Comparison of ENCODE assay signal across 8 mouse cellular contexts in the genomic region with DNA sequence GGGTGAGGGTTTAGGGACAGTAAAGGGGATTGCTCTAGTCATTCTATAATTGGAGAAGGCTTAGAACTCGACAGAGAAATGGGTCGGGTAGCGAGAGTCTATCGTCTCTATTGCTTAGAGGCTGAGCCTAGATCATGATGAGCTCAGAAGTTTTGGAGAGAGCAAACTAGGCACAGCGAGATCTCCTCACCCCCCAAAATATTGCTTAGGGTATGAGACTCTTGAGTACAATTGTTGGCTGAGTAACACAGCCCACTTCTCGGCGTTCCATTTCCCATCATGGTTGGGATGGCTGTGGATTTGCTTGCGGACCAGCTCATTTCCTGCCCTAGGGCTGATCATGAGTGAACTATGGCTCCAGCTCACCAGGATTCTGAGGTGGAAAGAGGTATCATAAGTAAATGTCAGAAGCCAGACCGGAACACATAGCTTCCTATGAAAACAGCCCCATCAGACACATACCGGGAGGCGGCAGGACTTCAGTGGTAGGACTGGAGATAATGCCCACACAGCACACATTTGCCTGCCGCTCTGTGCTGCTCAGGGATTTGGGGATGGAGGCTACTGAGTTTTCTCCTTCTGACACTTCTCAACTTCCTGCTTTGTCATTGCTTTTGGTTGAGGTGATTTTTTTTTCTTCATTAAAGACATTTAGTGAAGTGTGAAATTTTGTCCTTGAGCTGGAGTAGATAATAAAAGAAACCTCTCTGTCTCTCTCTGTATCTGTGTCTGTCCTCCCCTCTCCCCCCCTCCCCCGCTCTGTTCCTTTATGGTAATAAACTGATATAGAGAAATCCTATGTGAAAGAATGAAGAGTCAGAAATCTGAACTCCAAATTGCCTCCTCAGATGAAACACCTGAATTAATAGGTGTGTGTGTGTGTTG. TPM values are rescaled to one million over a fixed set of nuclear protein-coding genes. Genes with fewer than 3 reads are reported as not detected.
DNase-seq lines count a peak whose midpoint lies in the region; ATAC-seq and TF ChIP-seq lines count a peak whose summit lies in the region.

No protein-coding gene starts in this region.

- TF ChIP-seq POLR2A in cerebellum, adult 2 months (IDR thresholded peaks at IDR 0.05; ENCODE audit: borderline replicate concordance, insufficient read depth, low read length): no peak

- H3K9ac ChIP-seq in midbrain, embryonic 16.5 days (ENCODE audit: low read depth, low read length): peak overlapping the region; percentile 67

- no peak overlapping the region for H3K27ac ChIP-seq in cerebellum, adult 2 months (ENCODE audit: insufficient read depth, low read length)
- H3K27ac ChIP-seq in midbrain, embryonic 16.5 days (ENCODE audit: low read length): peak overlapping the region; percentile 91

- DNase-seq in cerebellum, adult 2 months: no peak
- peak; percentile 24 for DNase-seq in right cerebral cortex, postnatal 25 days
- DNase-seq in right cerebral cortex, adult 18-20 months: no peak
- no peak for DNase-seq in layer of hippocampus, postnatal 14 days (ENCODE audit: low spot score in 2 of 2)
- no peak for DNase-seq in gastrocnemius, postnatal 14 days

- no peak; the same call in 1 of the 2 replicates for ATAC-seq in cerebellum, adult (ENCODE audit: insufficient number of reproducible peaks, low FRiP score, low TSS enrichment)
- peak; percentile 39 for ATAC-seq in inflammation-experienced regulatory T-cells, adult 6 months
- peak; percentile 30; the same call in 1 of the 2 replicates for ATAC-seq in midbrain, embryonic 16.5 days

- H3K9me3 ChIP-seq in midbrain, embryonic 16.5 days (replicated peaks; ENCODE audit: control insufficient read depth, low read length, poor library complexity, severe bottlenecking): no peaks in the 10 kb centered on the region

- intact Hi-C loops in gastrocnemius, postnatal 14 days (cut with DNase I; ENCODE audit: low total_unique reads): no loop called here

- TF ChIP-seq CTCF in cerebellum, adult 2 months (IDR thresholded peaks at IDR 0.05; ENCODE audit: borderline replicate concordance, insufficient read depth, low read depth, low read length): no peak

- no peaks in the 10 kb centered on the region; the same call in 1 of the 2 replicates for H3K4me1 ChIP-seq in cerebellum, adult 2 months (ENCODE audit: control insufficient read depth, insufficient read depth, low read length)
- H3K4me1 ChIP-seq in midbrain, embryonic 16.5 days (ENCODE audit: control insufficient read depth, insufficient read depth, low read length): peaks cover 15% of the 10 kb centered on the region

- H3K27me3 ChIP-seq in cerebellum, adult 2 months (ENCODE audit: control insufficient read depth, insufficient read depth, low read length): no peaks in the 10 kb centered on the region
- no peaks in the 10 kb centered on the region; the same call in 1 of the 2 replicates for H3K27me3 ChIP-seq in midbrain, embryonic 16.5 days (ENCODE audit: control insufficient read depth, insufficient read depth, low read depth, low read length)

- H3K4me3 ChIP-seq in cerebellum, adult 2 months (replicated peaks; ENCODE audit: insufficient read depth, low read depth, low read length): peak overlapping the region; percentile 87
- peak overlapping the region; percentile 66 for H3K4me3 ChIP-seq in midbrain, embryonic 16.5 days (ENCODE audit: low read depth, low read length)

- 12% methylated on average over 13 of the region's 13 CpGs for WGBS in cerebellum, adult 2 months
- 18% methylated on average over 13 of the region's 13 CpGs for WGBS in midbrain, embryonic 16.5 days

- peak overlapping the region; percentile 87 for H3K4me2 ChIP-seq in midbrain, embryonic 16.5 days (ENCODE audit: low read length)

- H3K36me3 ChIP-seq in midbrain, embryonic 16.5 days (ENCODE audit: control insufficient read depth, insufficient read depth, low read length): peaks cover 4% of the 10 kb centered on the region; the same call in 1 of the 2 replicates

RNA-seq across cellular contexts. Expression of a gene that starts 0.6 kb away (rescaled TPM):
- 0.57 and 0.65 TPM in 2 replicates for polyA plus RNA-seq in cerebellum, adult 2 months (2012; rRNA removed)
- polyA plus RNA-seq in inflammation-experienced regulatory T-cells, adult 6 months (2017; shearing (Covaris generic)): not detected
- polyA plus RNA-seq in midbrain, embryonic 16.5 days (2015; fragmentation: Nextera tagmentation; extraction: Ambion mirVana): 2.3 TPM in 2 replicates
- 1 to 10 TPM; 1.5 to 2.0 TPM for total RNA-seq in layer of hippocampus, postnatal 14 days (2021)
- not detected for total RNA-seq in gastrocnemius, postnatal 14 days (2021)

RNA-seq across cellular contexts. Expression of a gene that starts 0.8 kb away (rescaled TPM):
- polyA plus RNA-seq in cerebellum, adult 2 months (2012; rRNA removed): 89.9 and 102 TPM in 2 replicates
- polyA plus RNA-seq in inflammation-experienced regulatory T-cells, adult 6 months (2017; shearing (Covaris generic)): 100 to 1,000 TPM; 111 to 148 (median 126) TPM
- polyA plus RNA-seq in midbrain, embryonic 16.5 days (2015; fragmentation: Nextera tagmentation; extraction: Ambion mirVana): 133 and 134 TPM in 2 replicates
- 100 to 1,000 TPM; 113 to 124 TPM for total RNA-seq in layer of hippocampus, postnatal 14 days (2021)
- 10 to 100 TPM; 31.1 to 31.7 TPM for total RNA-seq in gastrocnemius, postnatal 14 days (2021)

RNA-seq across cellular contexts. Expression of a gene that starts 3.4 kb away (rescaled TPM):
- not detected in 2 replicates for polyA plus RNA-seq in cerebellum, adult 2 months (2012; rRNA removed)
- not detected for polyA plus RNA-seq in inflammation-experienced regulatory T-cells, adult 6 months (2017; shearing (Covaris generic))
- not detected in 2 replicates for polyA plus RNA-seq in midbrain, embryonic 16.5 days (2015; fragmentation: Nextera tagmentation; extraction: Ambion mirVana)
- total RNA-seq in layer of hippocampus, postnatal 14 days (2021): under 1 TPM; 0.21 to 0.41 TPM
- not detected for total RNA-seq in gastrocnemius, postnatal 14 days (2021)

RNA-seq across cellular contexts. Expression of a gene that starts 19.2 kb away (rescaled TPM):
- 207 and 211 TPM in 2 replicates for polyA plus RNA-seq in cerebellum, adult 2 months (2012; rRNA removed)
- polyA plus RNA-seq in inflammation-experienced regulatory T-cells, adult 6 months (2017; shearing (Covaris generic)): not detected
- polyA plus RNA-seq in midbrain, embryonic 16.5 days (2015; fragmentation: Nextera tagmentation; extraction: Ambion mirVana): 0.27 and 1.2 TPM in 2 replicates
- 100 to 1,000 TPM; 263 to 355 TPM for total RNA-seq in layer of hippocampus, postnatal 14 days (2021)
- total RNA-seq in gastrocnemius, postnatal 14 days (2021): under 1 TPM; 0.16 to 0.23 TPM

RNA-seq across cellular contexts. Expression of a gene that starts 43.4 kb away (rescaled TPM):
- 0.05 and 0.10 TPM in 2 replicates for polyA plus RNA-seq in cerebellum, adult 2 months (2012; rRNA removed)
- polyA plus RNA-seq in inflammation-experienced regulatory T-cells, adult 6 months (2017; shearing (Covaris generic)): 1 to 10 TPM in 1 of 3 experiments, under 1 TPM in 2; 0.56 to 8.2 (median 0.61) TPM
- 0.75 and 1.4 TPM in 2 replicates for polyA plus RNA-seq in midbrain, embryonic 16.5 days (2015; fragmentation: Nextera tagmentation; extraction: Ambion mirVana)
- total RNA-seq in layer of hippocampus, postnatal 14 days (2021): 1 to 10 TPM in 1 of 2 experiments, under 1 TPM in 1; 0.91 to 1.4 TPM
- total RNA-seq in gastrocnemius, postnatal 14 days (2021): 1 to 10 TPM; 1.8 to 2.0 TPM
